Comparison of ENCODE assay signal across 8 mouse cellular contexts in the genomic region with DNA sequence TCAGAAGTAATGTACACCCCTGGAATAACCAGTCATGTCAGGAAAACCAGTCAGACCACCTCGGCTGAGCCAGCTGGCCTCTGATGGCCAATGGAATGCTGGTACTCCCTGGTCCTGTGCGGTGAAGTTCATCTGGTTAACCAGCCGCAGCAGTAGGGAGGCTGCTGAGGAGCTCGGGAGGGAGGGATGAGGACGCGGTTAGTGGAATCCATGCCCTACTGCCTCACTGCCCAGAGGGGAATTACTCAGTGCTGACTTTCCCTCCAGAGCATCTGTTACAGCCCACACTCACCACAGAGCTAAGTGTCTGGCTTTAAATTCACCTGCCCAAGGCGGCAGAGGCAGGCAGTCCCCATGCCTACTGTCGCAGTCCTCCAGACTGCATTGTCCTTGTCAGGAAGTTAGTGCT. TPM values are rescaled to one million over a fixed set of nuclear protein-coding genes. Genes with fewer than 3 reads are reported as not detected.
DNase-seq lines count a peak whose midpoint lies in the region; ATAC-seq and TF ChIP-seq lines count a peak whose summit lies in the region.

No protein-coding gene starts in this region.

- no peaks in the 10 kb centered on the region for H3K27me3 ChIP-seq in thymus, adult 2 months (ENCODE audit: control insufficient read depth, insufficient read depth, low read length)
- H3K27me3 ChIP-seq in kidney, embryonic 16.5 days (ENCODE audit: insufficient read depth, low read length) = no peaks in the 10 kb centered on the region
- no peaks in the 10 kb centered on the region for H3K27me3 ChIP-seq in midbrain, embryonic 15.5 days (replicated peaks)

- TF ChIP-seq POLR2A in thymus, adult 2 months (IDR thresholded peaks at IDR 0.05; ENCODE audit: control insufficient read depth, extremely low read depth, insufficient read depth, low read length, poor library complexity) = no peak

- H3K9ac ChIP-seq in kidney, embryonic 16.5 days (replicated peaks; ENCODE audit: low read length) = no peak overlapping the region
- no peak overlapping the region; the same call in 1 of the 2 replicates for H3K9ac ChIP-seq in midbrain, embryonic 15.5 days

- peaks cover 27% of the 10 kb centered on the region for H3K4me1 ChIP-seq in thymus, adult 2 months (replicated peaks; ENCODE audit: control insufficient read depth, insufficient read depth, low read length)
- H3K4me1 ChIP-seq in kidney, embryonic 16.5 days (ENCODE audit: insufficient read depth, low read length) = peaks cover 42% of the 10 kb centered on the region
- H3K4me1 ChIP-seq in midbrain, embryonic 15.5 days = peaks cover 32% of the 10 kb centered on the region

- WGBS in thymus, adult 2 months = 8% methylated on average over 8 of the region's 8 CpGs
- WGBS in kidney, embryonic 16.5 days = 21% methylated on average over 8 of the region's 8 CpGs
- 29% methylated on average over 8 of the region's 8 CpGs for WGBS in midbrain, embryonic 15.5 days

- H3K9me3 ChIP-seq in kidney, embryonic 16.5 days (ENCODE audit: low read length) = no peaks in the 10 kb centered on the region
- H3K9me3 ChIP-seq in midbrain, embryonic 15.5 days = no peaks in the 10 kb centered on the region

- DNase-seq in thymus, adult 2 months = peak; percentile 16
- DNase-seq in thymus, postnatal 0 days (ENCODE audit: low spot score) = no peak
- no peak for DNase-seq in right cerebral cortex, adult 18-20 months
- DNase-seq in spleen, postnatal 36 days (ENCODE audit: low spot score in 2 of 2) = no peak
- DNase-seq in yolk sac, embryonic 10.5 days (ENCODE audit: low spot score) = no peak

- H3K36me3 ChIP-seq in thymus, adult 2 months (ENCODE audit: control insufficient read depth, insufficient read depth, low read length) = no peaks in the 10 kb centered on the region
- no peaks in the 10 kb centered on the region for H3K36me3 ChIP-seq in kidney, embryonic 16.5 days (ENCODE audit: insufficient read depth, low read length)
- no peaks in the 10 kb centered on the region for H3K36me3 ChIP-seq in midbrain, embryonic 15.5 days (replicated peaks)

- H3K27ac ChIP-seq in thymus, adult 2 months (ENCODE audit: control insufficient read depth, insufficient read depth, low read length) = no peak overlapping the region
- peak overlapping the region; percentile 75 for H3K27ac ChIP-seq in kidney, embryonic 16.5 days (ENCODE audit: low read length)
- H3K27ac ChIP-seq in midbrain, embryonic 15.5 days = peak overlapping the region; percentile 22

- TF ChIP-seq CTCF in thymus, adult 2 months (IDR thresholded peaks at IDR 0.05; ENCODE audit: borderline replicate concordance, control insufficient read depth, extremely low read depth, insufficient read depth, low read length, poor library complexity) = no peak

- no peak overlapping the region for H3K4me3 ChIP-seq in thymus, adult 2 months (ENCODE audit: control insufficient read depth, insufficient read depth, low read length)
- H3K4me3 ChIP-seq in kidney, embryonic 16.5 days (ENCODE audit: low read length) = no peak overlapping the region
- H3K4me3 ChIP-seq in midbrain, embryonic 15.5 days = no peak overlapping the region

- no peak overlapping the region for H3K4me2 ChIP-seq in kidney, embryonic 16.5 days (replicated peaks; ENCODE audit: low read depth, low read length)
- no peak overlapping the region for H3K4me2 ChIP-seq in midbrain, embryonic 15.5 days

- 0 out of 2 replicates have a peak, but pooled peaks have one; percentile 39 for ATAC-seq in erythroid progenitor cell, adult 5-6 weeks (replicated peaks; ENCODE audit: low FRiP score, poor library complexity, severe bottlenecking)
- ATAC-seq in kidney, embryonic 16.5 days (ENCODE audit: low FRiP score, low TSS enrichment) = peak; percentile 93
- ATAC-seq in midbrain, embryonic 15.5 days (replicated peaks) = peak; percentile 59; the same call in 1 of the 2 replicates

RNA-seq across cellular contexts. Expression of a gene that starts 51.2 kb away (rescaled TPM):
- polyA plus RNA-seq in thymus, adult 2 months (2012; rRNA removed) = 18.1 and 22.2 TPM in 2 replicates
- 7.9 and 9.5 TPM in 2 replicates for polyA plus RNA-seq in thymus, postnatal 0 days (2015; fragmentation: Nextera tagmentation; extraction: Ambion mirVana)
- total RNA-seq in erythroid progenitor cell, adult 5-6 weeks (2015; ENCODE audit: low replicate concordance) = 3.6 and 5.4 TPM in 2 replicates
- total RNA-seq in erythroid progenitor cell, adult 5-6 weeks (2017; ENCODE audit: low replicate concordance) = 6.3 and 9.8 TPM in 2 replicates
- 8.8 and 11.0 TPM in 2 replicates for polyA plus RNA-seq in kidney, embryonic 16.5 days (2015; fragmentation: Nextera tagmentation; extraction: Ambion mirVana)
- polyA plus RNA-seq in midbrain, embryonic 15.5 days (2015; fragmentation: Nextera tagmentation; extraction: Ambion mirVana) = 18.9 and 20.2 TPM in 2 replicates

Comparison
In these comparisons a context has a peak if more than half of its experiments do, and no peak if none do; other contexts are left out.
1. ATAC-seq: peak in every context shown above with its lines; median percentile 93 in kidney, embryonic 16.5 days; 59 in midbrain, embryonic 15.5 days; 39 in erythroid progenitor cell, adult 5-6 weeks.